Mouse (Mus musculus) gastrocnemius, adult 8-10 months (tissue): ENCODE data around the gene Sf3a1. TPM values are rescaled to one million over a fixed set of nuclear protein-coding genes. Genes with fewer than 3 reads are reported as not detected.

Experiments used
- DNase-seq, 2 experiments: peaks; one replicate each; pipeline ENCODE4 v3.0.0; 2022; ENCODE audit warnings: low spot score in 2 of 2
- total RNA-seq, 4 experiments: library from RNA; stranded (reverse); gene quantifications; 2 replicates each; pipeline ENCODE4 v1.2.4; 2022

Gene Sf3a1
- total RNA-seq, 4 experiments from 2014 or later = 11.3 to 15.6 (median 12.2) TPM

DNA sequence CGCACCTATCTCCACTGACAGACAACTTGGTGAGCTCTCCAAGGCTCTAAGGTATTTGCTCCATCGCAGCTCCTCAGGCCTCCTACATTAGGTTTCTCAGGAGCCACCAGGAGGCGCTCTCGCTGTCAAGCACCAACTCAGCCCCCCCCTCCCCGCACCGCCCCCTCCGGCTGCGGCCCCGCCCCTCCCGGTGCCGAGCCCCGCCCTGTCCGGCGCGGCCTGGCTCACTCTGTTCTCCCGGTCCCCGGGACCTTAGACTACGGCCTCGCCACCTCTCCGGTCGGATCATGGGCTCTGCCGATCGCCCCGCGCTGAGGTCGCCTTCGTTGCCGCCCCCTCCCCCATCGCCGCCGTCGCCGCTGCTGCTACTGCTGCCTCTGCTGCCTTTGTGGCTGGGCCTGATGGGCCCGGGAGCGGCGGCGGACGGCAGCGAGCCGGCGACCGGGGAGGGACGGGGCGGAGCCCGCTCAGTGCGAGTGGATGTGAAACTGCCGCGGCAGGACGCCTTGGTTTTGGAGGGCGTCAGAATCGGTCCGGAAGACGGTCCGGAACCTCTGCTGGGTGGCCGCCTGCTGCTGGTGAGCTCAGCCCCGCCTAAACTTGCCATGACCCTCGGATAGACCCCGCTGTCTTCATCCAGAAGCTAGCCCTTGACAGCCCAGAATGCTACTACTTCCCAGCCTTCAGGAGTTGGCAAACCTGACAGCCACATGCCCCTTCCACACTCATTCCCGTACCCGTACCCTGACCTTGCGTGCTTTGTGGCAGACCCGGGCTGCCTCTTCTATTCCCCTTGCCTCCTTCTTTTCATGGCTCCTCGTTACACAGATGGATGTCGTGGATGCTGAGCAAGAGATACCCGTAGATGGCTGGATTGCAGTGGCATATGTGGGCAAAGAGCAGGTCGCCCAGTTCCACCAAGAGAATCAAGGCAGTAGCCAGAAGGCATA is 24.9 kb upstream of the Sf3a1 start, which contains the start of gene Rnf215:
Gene Rnf215, plus strand, starts transcription at position 217 of the 950 bp plus-strand sequence.
- DNase-seq = peak; percentile 72 to 77

GRCm38 (mm10) chr11:4138964-4139363 is 21.2 kb upstream of the Sf3a1 start:
- no peak for DNase-seq

DNA sequence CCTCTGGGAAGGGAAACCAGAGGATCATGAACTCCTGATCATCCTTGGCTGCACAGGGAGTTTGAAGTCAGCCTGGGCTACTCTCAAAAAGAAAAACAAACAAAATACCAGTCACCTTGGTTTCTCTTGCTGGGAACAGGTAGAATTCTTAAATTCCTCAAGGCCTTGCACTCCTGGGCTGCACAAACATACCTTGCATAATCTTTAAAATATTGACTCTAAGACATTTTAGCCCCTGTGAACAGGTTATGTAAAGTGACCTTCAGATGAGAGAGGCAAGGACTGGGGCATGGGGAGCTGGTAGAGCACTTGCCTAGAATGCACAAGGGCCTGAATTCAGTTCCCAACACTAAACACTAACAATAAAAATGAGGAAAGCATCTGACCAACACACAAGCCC is 18.6 kb upstream of the Sf3a1 start:
- no peak for DNase-seq

GRCm38 (mm10) chr11:4142352-4142751 is 17.8 kb upstream of the Sf3a1 start:
- no peak for DNase-seq

GRCm38 (mm10) chr11:4143281-4144062 is 16.7 kb upstream of the Sf3a1 start:
- DNase-seq = no peak

DNA sequence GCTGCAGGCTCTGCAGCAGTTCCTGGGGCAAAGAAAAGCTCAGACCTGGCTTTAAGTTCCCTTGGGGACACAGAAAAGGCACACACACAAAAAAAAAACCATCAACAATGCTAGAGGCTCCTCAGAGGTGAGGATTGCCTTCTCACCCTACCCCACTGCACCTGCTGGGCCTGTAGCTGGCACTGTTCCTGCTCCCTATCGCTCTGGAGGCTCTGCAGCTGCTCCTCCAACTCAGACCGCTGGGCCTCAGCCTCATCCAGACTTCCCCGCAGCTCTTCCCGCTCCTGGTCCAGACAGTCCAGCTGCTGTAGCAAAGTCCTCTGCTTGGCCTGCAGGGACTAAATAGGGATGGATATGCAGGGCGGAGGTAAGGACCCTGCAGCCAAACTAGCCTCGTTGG is 13.8 kb upstream of the Sf3a1 start:
- no peak for DNase-seq

GRCm38 (mm10) chr11:4147098-4147497 is 13.1 kb upstream of the Sf3a1 start:
- no peak for DNase-seq

- DNase-seq = no peak
These were observed 12.0 kb upstream of the Sf3a1 start for GRCm38 (mm10) chr11:4148120-4148519.

DNA sequence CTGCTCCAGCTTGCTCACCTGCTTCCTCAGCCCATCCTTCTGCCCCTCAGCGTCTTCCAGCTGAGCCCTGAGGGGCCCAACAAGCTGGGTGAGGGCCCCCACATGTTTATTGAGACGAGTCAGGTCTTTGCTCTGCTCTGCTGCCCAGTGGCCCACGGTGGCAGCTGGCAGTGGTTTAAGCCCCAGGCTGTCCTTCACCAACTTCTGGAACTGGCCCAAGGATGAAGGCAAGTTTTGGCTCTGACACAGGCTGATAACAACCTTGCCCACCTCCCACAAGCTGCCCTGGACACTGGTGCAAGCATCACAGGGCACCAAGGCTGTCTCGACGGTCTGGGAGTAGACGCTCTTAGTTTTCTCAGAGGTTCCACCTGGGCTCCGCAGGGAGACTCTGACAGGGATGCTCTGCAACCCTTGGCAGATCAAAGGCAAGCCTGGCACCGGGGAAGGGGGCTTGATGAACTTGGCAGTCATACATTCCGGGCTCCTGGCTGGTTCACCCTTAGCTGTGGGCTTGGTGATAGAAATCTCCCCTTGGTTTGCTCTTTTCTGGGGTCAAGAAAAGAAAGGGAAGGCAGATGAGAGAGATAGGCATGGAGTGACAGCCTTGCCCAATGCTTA is 11.5 kb upstream of the Sf3a1 start:
- DNase-seq = no peak

GRCm38 (mm10) chr11:4149886-4150285 is 10.3 kb upstream of the Sf3a1 start:
- no peak for DNase-seq

DNA sequence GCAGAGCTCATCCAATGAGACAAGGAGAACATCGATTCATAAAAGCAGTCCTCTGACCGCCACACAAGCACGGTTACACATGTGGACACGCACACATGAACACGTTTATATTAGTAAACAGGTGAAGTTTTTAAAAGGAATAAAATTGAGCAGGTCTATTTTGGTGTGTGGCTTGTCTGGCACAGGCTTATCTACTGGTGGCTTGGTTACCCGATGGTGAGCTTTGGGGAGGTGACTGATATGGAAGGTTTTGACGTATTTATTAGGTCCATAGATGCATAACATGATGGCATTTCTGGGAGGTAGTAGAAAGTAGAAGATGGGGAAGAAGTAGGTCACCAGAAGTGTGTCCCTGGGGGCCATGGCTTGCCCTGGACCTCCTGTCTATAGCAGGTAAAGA is 6.5 kb upstream of the Sf3a1 start:
- DNase-seq = no peak

GRCm38 (mm10) chr11:4155641-4156040 is 4.5 kb upstream of the Sf3a1 start:
- no peak for DNase-seq

DNA sequence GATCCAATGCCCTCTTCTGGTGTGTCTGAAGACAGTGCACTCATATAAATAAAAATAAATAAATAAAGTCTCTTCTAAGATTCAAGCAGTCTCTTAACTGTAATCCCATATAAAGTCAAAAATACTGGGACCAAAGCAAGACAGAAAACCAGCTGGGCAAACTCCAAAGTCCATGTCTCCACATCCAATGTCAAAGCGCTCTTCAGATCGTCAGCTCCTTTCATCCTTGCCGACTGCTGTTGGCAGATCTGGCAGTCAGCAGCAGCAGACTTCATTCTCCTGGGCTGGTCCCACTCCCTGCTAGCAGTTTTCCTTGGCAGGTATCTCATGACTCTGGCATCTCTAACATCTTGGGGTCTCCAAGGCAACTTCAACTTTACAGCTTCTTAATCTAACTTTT is 1.5 kb upstream of the Sf3a1 start:
- DNase-seq = no peak

DNA sequence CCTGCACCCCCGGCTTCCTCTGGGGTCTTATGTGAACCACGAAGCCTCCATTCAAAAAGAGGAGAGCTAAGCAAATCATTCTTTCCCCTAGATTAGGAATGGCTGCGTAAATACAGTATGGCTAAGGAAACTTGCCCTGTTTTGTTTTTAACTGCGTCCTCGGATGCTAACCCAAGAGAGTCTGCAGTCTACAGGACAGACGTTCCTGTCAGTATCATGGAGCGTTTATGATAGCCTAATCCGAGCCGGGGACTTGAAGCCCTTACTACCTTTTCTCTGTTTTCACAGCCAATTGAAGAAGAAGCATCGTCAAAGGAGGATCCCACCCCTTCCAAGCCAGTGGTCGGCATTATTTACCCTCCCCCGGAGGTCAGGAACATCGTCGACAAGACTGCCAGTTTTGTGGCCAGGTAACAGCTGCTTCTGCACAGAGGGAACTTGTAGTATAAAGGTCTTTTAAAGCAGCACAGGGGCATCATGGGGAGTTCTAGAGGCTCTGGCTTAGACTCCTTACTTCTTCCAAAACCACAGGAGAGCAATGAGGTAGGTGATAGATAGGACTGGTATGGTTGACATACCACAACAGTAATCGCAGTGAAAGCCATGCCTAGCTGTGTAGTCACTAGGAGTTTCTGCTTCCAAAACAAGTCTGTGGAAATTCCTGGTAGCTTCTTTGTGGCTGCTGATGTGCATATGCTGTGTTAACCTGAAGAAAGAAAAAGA is 769 bp downstream of the Sf3a1 start:
- no peak for DNase-seq

- no peak for DNase-seq
These were observed 4.6 kb downstream of the Sf3a1 start for GRCm38 (mm10) chr11:4164701-4165100.

GRCm38 (mm10) chr11:4166467-4167090 is 6.4 kb downstream of the Sf3a1 start:
- no peak for DNase-seq

DNA sequence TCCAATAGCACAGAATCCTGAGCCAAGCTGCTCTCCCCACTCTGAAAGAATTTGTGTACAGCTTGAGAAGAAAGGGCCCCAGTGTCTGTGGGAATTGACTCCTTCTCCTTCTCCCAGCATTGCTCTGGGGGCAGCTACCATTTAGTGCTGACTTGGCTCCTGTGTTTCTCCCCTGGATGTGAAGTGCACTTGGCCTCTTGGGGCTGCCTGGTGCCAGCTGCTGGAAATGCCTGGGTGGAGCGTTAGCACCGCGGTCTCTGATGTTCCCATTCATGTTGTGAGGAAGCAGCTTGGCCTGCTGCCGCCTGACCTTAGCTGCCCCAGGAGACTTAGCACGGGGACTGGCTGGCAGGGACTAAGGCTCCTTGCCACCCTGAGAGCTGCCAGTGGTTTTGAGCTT is 14.4 kb downstream of the Sf3a1 start:
- peak; percentile 84 to 89 for DNase-seq

GRCm38 (mm10) chr11:4177716-4178115 is 17.6 kb downstream of the Sf3a1 start:
- DNase-seq = peak in 1 of 2 experiments; percentile 47

GRCm38 (mm10) chr11:4182061-4182460 is 21.9 kb downstream of the Sf3a1 start:
- no peak for DNase-seq

DNA sequence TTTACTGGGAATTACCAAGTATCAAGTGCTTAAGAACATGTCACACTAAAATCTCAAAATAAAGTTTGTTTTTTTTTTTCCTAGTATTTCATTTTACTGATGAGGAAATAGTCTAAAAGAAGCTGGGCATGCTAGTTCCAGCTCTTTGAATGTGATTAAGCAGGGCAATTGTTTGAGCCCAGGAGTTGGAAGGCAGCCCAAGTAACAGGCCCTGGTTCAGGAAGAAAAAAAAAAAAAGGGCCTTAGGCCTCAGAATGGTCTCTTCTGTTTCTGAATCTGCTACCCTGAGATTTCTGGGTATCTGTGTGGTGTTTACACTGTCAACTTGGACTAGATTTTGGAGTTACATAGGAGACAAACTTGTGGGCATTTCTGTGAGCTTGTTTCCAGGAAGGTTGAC is 23.4 kb downstream of the Sf3a1 start:
- no peak for DNase-seq
